12 mouse cellular contexts compared by ENCODE assay signal in genomic region chr5:4649858-4650556, GRCm38 (mm10).
DNase-seq lines count a peak whose midpoint lies in the region; ATAC-seq lines count a peak whose summit lies in the region.
"Had no signal": no experiment of that assay in that cellular context is flagged by ENCODE, and none has a peak within 500 bp of the region (broad histone marks: within the 10 kb centered on the region; RNA-seq: fewer than 3 reads in every experiment).

No protein-coding gene starts in this region.

- no peak overlapping the region for H3K9ac ChIP-seq in kidney, embryonic 16.5 days (replicated peaks; ENCODE audit: low read length)
- no peak overlapping the region for H3K9ac ChIP-seq in forebrain, embryonic 16.5 days (replicated peaks; ENCODE audit: low read depth, low read length)
- H3K9ac ChIP-seq in midbrain, embryonic 16.5 days (ENCODE audit: low read depth, low read length): no peak overlapping the region

- H3K4me3 ChIP-seq in kidney, embryonic 16.5 days (ENCODE audit: low read length): no peak overlapping the region
- no peak overlapping the region for H3K4me3 ChIP-seq in forebrain, embryonic 16.5 days (replicated peaks; ENCODE audit: low read length)
- H3K4me3 ChIP-seq in midbrain, embryonic 16.5 days (ENCODE audit: low read depth, low read length): no peak overlapping the region

- H3K27ac ChIP-seq in kidney, embryonic 16.5 days (ENCODE audit: low read length): peak overlapping the region; percentile 61; the same call in 1 of the 2 replicates
- no peak overlapping the region for H3K27ac ChIP-seq in forebrain, embryonic 16.5 days (ENCODE audit: low read length)
- no peak overlapping the region for H3K27ac ChIP-seq in midbrain, embryonic 16.5 days (ENCODE audit: low read length)

- WGBS in kidney, embryonic 16.5 days: 48% methylated on average over 6 of the region's 6 CpGs
- 25% methylated on average over 6 of the region's 6 CpGs for WGBS in forebrain, embryonic 16.5 days
- 47% methylated on average over 6 of the region's 6 CpGs for WGBS in midbrain, embryonic 16.5 days

- 0 out of 2 replicates have a peak, but pooled peaks cover 3% of the 10 kb centered on the region for H3K4me1 ChIP-seq in kidney, embryonic 16.5 days (ENCODE audit: insufficient read depth, low read length)
- H3K4me1 ChIP-seq in forebrain, embryonic 16.5 days (replicated peaks; ENCODE audit: control insufficient read depth, insufficient read depth, low read length): peaks cover 8% of the 10 kb centered on the region; the same call in 1 of the 2 replicates
- H3K4me1 ChIP-seq in midbrain, embryonic 16.5 days (ENCODE audit: control insufficient read depth, insufficient read depth, low read length): peaks cover 6% of the 10 kb centered on the region; the same call in 1 of the 2 replicates

- peak; percentile 76; the same call in 1 of the 2 replicates for ATAC-seq in kidney, embryonic 16.5 days (ENCODE audit: low FRiP score, low TSS enrichment)
- ATAC-seq in forebrain, embryonic 16.5 days: peak; percentile 59; the same call in 1 of the 2 replicates
- no peak for ATAC-seq in midbrain, embryonic 16.5 days

- no peaks in the 10 kb centered on the region for H3K36me3 ChIP-seq in kidney, embryonic 16.5 days (ENCODE audit: insufficient read depth, low read length)
- no peaks in the 10 kb centered on the region for H3K36me3 ChIP-seq in forebrain, embryonic 16.5 days (ENCODE audit: control insufficient read depth, insufficient read depth)
- no peaks in the 10 kb centered on the region for H3K36me3 ChIP-seq in midbrain, embryonic 16.5 days (ENCODE audit: control insufficient read depth, insufficient read depth, low read length)

- intact Hi-C loops in gastrocnemius, postnatal 14 days (cut with DNase I; ENCODE audit: low total_unique reads): no loop called here

- peak; percentile 5 for DNase-seq in gastrocnemius, adult 18-20 months (ENCODE audit: low spot score)
- no peak for DNase-seq in gastrocnemius, postnatal 14 days
- DNase-seq in kidney, adult 11 months: no peak
- peak; percentile 73 for DNase-seq in NIH3T3 (ENCODE audit: low read depth)
- DNase-seq in thymus, postnatal 4 days: no peak
- DNase-seq: cerebellum, adult 9-10 months; layer of hippocampus, adult 9-11 months; liver; right cerebral cortex, postnatal 25 days had no signal

- no peaks in the 10 kb centered on the region for H3K9me3 ChIP-seq in kidney, embryonic 16.5 days (ENCODE audit: low read length)
- H3K9me3 ChIP-seq in forebrain, embryonic 16.5 days (ENCODE audit: control insufficient read depth, low read length): no peaks in the 10 kb centered on the region
- H3K9me3 ChIP-seq in midbrain, embryonic 16.5 days (replicated peaks; ENCODE audit: control insufficient read depth, low read length, poor library complexity, severe bottlenecking): no peaks in the 10 kb centered on the region; the same call in 1 of the 2 replicates

- H3K4me2 ChIP-seq in kidney, embryonic 16.5 days (replicated peaks; ENCODE audit: low read depth, low read length): no peak overlapping the region
- no peak overlapping the region for H3K4me2 ChIP-seq in forebrain, embryonic 16.5 days (ENCODE audit: low read length)
- no peak overlapping the region for H3K4me2 ChIP-seq in midbrain, embryonic 16.5 days (ENCODE audit: low read length)

- no peaks in the 10 kb centered on the region for H3K27me3 ChIP-seq in kidney, embryonic 16.5 days (ENCODE audit: insufficient read depth, low read length)
- no peaks in the 10 kb centered on the region for H3K27me3 ChIP-seq in forebrain, embryonic 16.5 days (replicated peaks; ENCODE audit: control insufficient read depth, insufficient read depth, low read length)
- no peaks in the 10 kb centered on the region for H3K27me3 ChIP-seq in midbrain, embryonic 16.5 days (ENCODE audit: control insufficient read depth, insufficient read depth, low read depth, low read length)

Comparison
In these comparisons a context has a peak if more than half of its experiments do, and no peak if none do; other contexts are left out.
1. DNase-seq: peak in gastrocnemius, adult 18-20 months (single experiment) and NIH3T3 (single experiment); none in gastrocnemius, postnatal 14 days (single experiment), kidney, adult 11 months (single experiment) and thymus, postnatal 4 days (single experiment).